ENCODE assay signal across 8 mouse cellular contexts in the genomic region with DNA sequence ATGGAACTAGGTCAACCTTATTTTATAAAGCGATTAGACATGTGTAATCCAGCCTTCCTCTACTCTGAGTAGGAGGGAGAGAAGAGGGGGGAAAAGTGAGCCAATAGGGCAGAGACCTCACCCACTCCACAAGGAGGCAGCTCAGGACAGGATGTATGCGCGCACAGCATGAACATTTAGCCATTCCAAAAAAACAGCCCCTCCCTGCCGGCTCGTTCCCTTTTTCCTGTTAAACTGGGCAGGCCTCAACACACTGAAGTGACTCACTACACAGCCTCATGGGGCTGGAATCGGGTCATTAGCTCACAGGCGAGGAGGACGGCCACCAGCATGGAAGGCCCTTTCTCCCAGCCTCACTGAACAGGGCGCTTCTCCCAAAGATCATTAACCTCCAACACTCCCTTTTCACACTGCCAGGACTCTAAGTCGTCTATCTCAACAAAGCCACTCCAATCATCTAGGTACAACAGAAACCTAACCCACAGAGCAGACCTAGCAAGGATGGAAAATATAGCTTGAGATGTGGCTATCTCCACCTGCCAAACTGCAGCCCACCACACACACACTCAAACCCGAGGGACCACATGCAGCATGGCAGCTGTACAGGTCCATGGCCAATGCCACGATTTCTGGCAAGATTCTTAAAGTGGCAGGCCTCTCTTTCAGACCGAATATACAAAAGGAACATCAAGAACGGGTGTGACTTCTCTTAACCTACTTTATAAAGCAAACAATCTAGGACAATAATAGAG. TPM values are rescaled to one million over a fixed set of nuclear protein-coding genes. Genes with fewer than 3 reads are reported as not detected.
DNase-seq lines count a peak whose midpoint lies in the region; ATAC-seq and TF ChIP-seq lines count a peak whose summit lies in the region.

No protein-coding gene starts in this region.

- no peak overlapping the region for H3K4me2 ChIP-seq in midbrain, embryonic 15.5 days

- peak overlapping the region; percentile 52 for H3K27ac ChIP-seq in layer of hippocampus, adult 2 months
- H3K27ac ChIP-seq in kidney, adult 2 months (ENCODE audit: insufficient read depth, low read depth, low read length) = peak overlapping the region; percentile 8; the same call in 1 of the 2 replicates
- H3K27ac ChIP-seq in midbrain, embryonic 15.5 days = 0 out of 2 replicates have a peak overlapping the region, but pooled peaks have one; percentile 15

- 0 out of 2 replicates have a peak overlapping the region, but pooled peaks have one; percentile 2 for H3K9ac ChIP-seq in midbrain, embryonic 15.5 days

- WGBS in kidney, adult 2 months = 30% methylated on average over 14 of the region's 14 CpGs
- WGBS in midbrain, embryonic 15.5 days = 45% methylated on average over 14 of the region's 14 CpGs

- no peak for TF ChIP-seq POLR2A in kidney, adult 2 months (IDR thresholded peaks at IDR 0.05; ENCODE audit: low read depth, low read length)

- no peak for DNase-seq in layer of hippocampus, adult 2 months (ENCODE audit: low spot score in 2 of 2)
- no peak for DNase-seq in layer of hippocampus, adult 9-10 months (ENCODE audit: low spot score)
- DNase-seq in brain, adult 2 months (ENCODE audit: low read depth, low spot score) = peak; percentile 88
- DNase-seq in gastrocnemius, adult 8-10 months (ENCODE audit: low spot score in 2 of 2) = peak; percentile 65 to 71
- DNase-seq in kidney, adult 2 months = peak; percentile 65
- DNase-seq in thymus, postnatal 36 days = no peak
- no peak for DNase-seq in embryo, embryonic 11 days

- no peaks in the 10 kb centered on the region for H3K4me1 ChIP-seq in kidney, adult 2 months (ENCODE audit: control insufficient read depth, insufficient read depth, low read length)
- H3K4me1 ChIP-seq in midbrain, embryonic 15.5 days = peaks cover 23% of the 10 kb centered on the region

- TF ChIP-seq CTCF in layer of hippocampus, adult 2 months (conservative IDR thresholded peaks at IDR 0.05) = no peak; the same call in 1 of the 2 replicates
- 0 out of 2 replicates have a peak, but pooled peaks have one; percentile 22 for TF ChIP-seq CTCF in kidney, adult 2 months (conservative IDR thresholded peaks at IDR 0.05; ENCODE audit: insufficient read depth, insufficient read length, low read depth, low read length)

- ATAC-seq in midbrain, embryonic 15.5 days (replicated peaks) = peak; percentile 44; the same call in 1 of the 2 replicates

- H3K4me3 ChIP-seq in layer of hippocampus, adult 2 months = no peak overlapping the region; the same call in 1 of the 2 replicates
- no peak overlapping the region for H3K4me3 ChIP-seq in kidney, adult 2 months (ENCODE audit: insufficient read depth, low read depth, low read length)
- no peak overlapping the region for H3K4me3 ChIP-seq in midbrain, embryonic 15.5 days

- no peaks in the 10 kb centered on the region for H3K27me3 ChIP-seq in kidney, adult 2 months (replicated peaks; ENCODE audit: control insufficient read depth, insufficient read depth, low read length)
- no peaks in the 10 kb centered on the region for H3K27me3 ChIP-seq in midbrain, embryonic 15.5 days (replicated peaks)

- 0 out of 2 replicates have a peak, but pooled peaks cover 2% of the 10 kb centered on the region for H3K36me3 ChIP-seq in kidney, adult 2 months (ENCODE audit: control insufficient read depth, insufficient read depth, low read length)
- peaks cover 12% of the 10 kb centered on the region for H3K36me3 ChIP-seq in midbrain, embryonic 15.5 days (replicated peaks)

- H3K9me3 ChIP-seq in midbrain, embryonic 15.5 days = no peaks in the 10 kb centered on the region

RNA-seq across cellular contexts. Expression of gene Ybx3, which starts 5.9 kb away (rescaled TPM):
- total RNA-seq in layer of hippocampus, adult 2 months (2021) = 10 to 100 TPM; 36.7 to 44.6 TPM
- 1,000 to 10,000 TPM; 1,961 to 2,457 (median 2,159) TPM for total RNA-seq in gastrocnemius, adult 8-10 months (2022)
- polyA plus RNA-seq in kidney, adult 2 months (2012; rRNA removed) = 38.5 and 38.7 TPM in 2 replicates
- polyA plus RNA-seq in midbrain, embryonic 15.5 days (2015; fragmentation: Nextera tagmentation; extraction: Ambion mirVana) = 24.2 and 27.1 TPM in 2 replicates

RNA-seq across cellular contexts. Expression of gene Styk1, which starts 29.0 kb away (rescaled TPM):
- total RNA-seq in layer of hippocampus, adult 2 months (2021) = under 1 TPM; 0.52 to 0.67 TPM
- total RNA-seq in gastrocnemius, adult 8-10 months (2022) = 1 to 10 TPM in 1 of 4 experiments, under 1 TPM in 3; 0.31 to 1.2 (median 0.69) TPM
- 2.1 and 2.2 TPM in 2 replicates for polyA plus RNA-seq in kidney, adult 2 months (2012; rRNA removed)
- 3.7 and 3.8 TPM in 2 replicates for polyA plus RNA-seq in midbrain, embryonic 15.5 days (2015; fragmentation: Nextera tagmentation; extraction: Ambion mirVana)

Comparison
In these comparisons a context has a peak if more than half of its experiments do, and no peak if none do; other contexts are left out.
1. DNase-seq: peak in brain, adult 2 months (single experiment), gastrocnemius, adult 8-10 months (2 of 2) and kidney, adult 2 months (single experiment); none in layer of hippocampus, adult 2 months (0 of 2), layer of hippocampus, adult 9-10 months (single experiment), thymus, postnatal 36 days (0 of 2) and embryo, embryonic 11 days (single experiment).
2. RNA of gene Ybx3, which starts 5.9 kb away (total RNA-seq): 1,961 to 2,457 TPM in gastrocnemius, adult 8-10 months; 36.7 to 44.6 TPM in layer of hippocampus, adult 2 months; every median in the first group is over 10 times any median in the second.
3. Peak in every context shown above with its lines, with median percentiles within 50 percentile points of each other: H3K27ac ChIP-seq.